Mouse (Mus musculus) lung, postnatal 0 days (tissue): ENCODE measurements around the gene Cers6. TPM values are rescaled to one million over a fixed set of nuclear protein-coding genes. Genes with fewer than 3 reads are reported as not detected.

Source experiments
- ATAC-seq: fragments of 200-750 bp; cut with Nextera tagmentation; 2 replicates; pipeline ENCODE4 v1.8.0; 2017; ENCODE audit warnings: moderate library complexity
- DNase-seq: peaks from one replicate; pipeline ENCODE4 v3.0.0-alpha.2; 2016; ENCODE audit warnings: low spot score
- H3K27ac ChIP-seq: fragments of 300-500 bp; sonication (generic); 2 replicates; pipeline ENCODE4 v1.5.1; 2014; ENCODE audit warnings: antibody characterized with exemption, mild to moderate bottlenecking, low read length, mixed read lengths
- H3K27me3 ChIP-seq: fragments of 300-500 bp; sonication (generic); replicated peaks from 2 replicates; pipeline ENCODE4 v1.6.1; 2014; ENCODE audit warnings: low read length, mixed read lengths; ENCODE audit not compliant: insufficient read depth
- H3K36me3 ChIP-seq: fragments of 300-500 bp; sonication (generic); 2 replicates; pipeline ENCODE4 v1.6.1; 2014; ENCODE audit warnings: low read length, mixed read lengths; ENCODE audit not compliant: insufficient read depth
- H3K4me1 ChIP-seq: fragments of 300-500 bp; sonication (generic); 2 replicates; pipeline ENCODE4 v1.6.1; 2014; ENCODE audit warnings: antibody characterized with exemption, low read depth, low read length, mixed read lengths; ENCODE audit not compliant: insufficient read depth
- H3K4me2 ChIP-seq: fragments of 300-500 bp; sonication (generic); replicated peaks from 2 replicates; pipeline ENCODE4 v1.6.1; 2014; ENCODE audit warnings: low read depth, mild to moderate bottlenecking, low read length, moderate library complexity, mixed read lengths
- H3K4me3 ChIP-seq: fragments of 300-500 bp; sonication (generic); 2 replicates; pipeline ENCODE4 v1.5.1; 2014; ENCODE audit warnings: low read depth, low read length
- H3K9ac ChIP-seq: fragments of 300-500 bp; sonication (generic); replicated peaks from 2 replicates; pipeline ENCODE4 v1.6.1; 2014; ENCODE audit warnings: low read depth, mild to moderate bottlenecking
- H3K9me3 ChIP-seq: fragments of 300-500 bp; sonication (generic); 2 replicates; pipeline ENCODE4 v1.6.1; 2016; ENCODE audit warnings: low read length, mixed read lengths
- CTCF ChIP-seq: IDR thresholded peaks from 2 replicates; pipeline ENCODE4 v1.5.1; 2016; ENCODE audit warnings: antibody characterized with exemption, mild to moderate bottlenecking
- EP300 ChIP-seq: IDR thresholded peaks from 2 replicates; pipeline ENCODE4 v1.6.1; 2016; ENCODE audit warnings: antibody characterized with exemption, mild to moderate bottlenecking, control low read depth
- WGBS: fragments of 180-500 bp; shearing (Covaris S2); extraction: QIAGEN DNeasy Blood & Tissue Kit; methylation state at CpG from one replicate; pipeline ENCODE4 v1.1.7; 2014; 5-methylcytosine and 5-hydroxymethylcytosine counted together
- polyA plus RNA-seq: library from polyadenylated mRNA; unstranded; fragments of >200 nt; fragmentation: Nextera tagmentation; extraction: Ambion mirVana; gene quantifications from 2 replicates; pipeline ENCODE4 v1.2.1, GENCODE M21; 2015

The Cers6 gene
- polyA plus RNA-seq, 1 experiment from 2014 or later, result 9.6 TPM

GRCm38 (mm10) chr2:69053210-69053858, 192.1 kb downstream of the Cers6 start:
- 68% methylated on average over 4 of the region's 4 CpGs for WGBS
- no peak overlapping the region for H3K4me3 ChIP-seq
- ATAC-seq, result no peak

GRCm38 (mm10) chr2:69054279-69054678, 193.0 kb downstream of the Cers6 start:
- WGBS, result 56% methylated on average over 4 of the region's 4 CpGs
- H3K27ac ChIP-seq, result no peak overlapping the region
- no peak for TF ChIP-seq EP300
- no peak for TF ChIP-seq CTCF
- H3K4me2 ChIP-seq, result no peak overlapping the region; the same call in 1 of the 2 replicates
- DNase-seq, result peak; percentile 86
- ATAC-seq, result peak; percentile 92
- H3K4me1 ChIP-seq, result peaks cover 6% of the 10 kb centered on the region; the same call in 1 of the 2 replicates
- no peaks in the 10 kb centered on the region for H3K9me3 ChIP-seq
- H3K9ac ChIP-seq, result no peak overlapping the region
- H3K27me3 ChIP-seq, result no peaks in the 10 kb centered on the region
- no peaks in the 10 kb centered on the region for H3K36me3 ChIP-seq
- no peak overlapping the region for H3K4me3 ChIP-seq

More at GRCm38 (mm10) chr2:69053210-69053858, 192.1 kb downstream of the Cers6 start:
- DNase-seq, result no peak
- TF ChIP-seq EP300 (no peak), CTCF (no peak)
- Histone ChIP-seq H3K36me3 (no peaks in the 10 kb centered on the region), H3K9ac (no peak overlapping the region), H3K4me1 (peaks cover 6% of the 10 kb centered on the region; the same call in 1 of the 2 replicates), H3K4me2 (no peak overlapping the region), H3K9me3 (no peaks in the 10 kb centered on the region), H3K27me3 (no peaks in the 10 kb centered on the region), H3K27ac (no peak overlapping the region)

- Histone ChIP-seq H3K4me3 (no peak overlapping the region), H3K27me3 (no peaks in the 10 kb centered on the region), H3K27ac (no peak overlapping the region), H3K9me3 (no peaks in the 10 kb centered on the region), H3K4me1 (peaks cover 6% of the 10 kb centered on the region; the same call in 1 of the 2 replicates), H3K36me3 (no peaks in the 10 kb centered on the region), H3K4me2 (no peak overlapping the region), H3K9ac (no peak overlapping the region)
- DNase-seq, result no peak
- 89% methylated on average over 6 of the region's 6 CpGs for WGBS
- ATAC-seq, result no peak
- TF ChIP-seq CTCF (no peak), EP300 (no peak)
Measured at GRCm38 (mm10) chr2:69055174-69055573, 193.9 kb downstream of the Cers6 start.

- no peaks in the 10 kb centered on the region for H3K9me3 ChIP-seq
- no peaks in the 10 kb centered on the region for H3K4me1 ChIP-seq
- DNase-seq (peak; percentile 34), ATAC-seq (no peak)
- no peak overlapping the region for H3K4me3 ChIP-seq
- H3K27ac ChIP-seq, result no peak overlapping the region
- TF ChIP-seq CTCF (peak; percentile 66), EP300 (no peak)
- no peaks in the 10 kb centered on the region for H3K27me3 ChIP-seq
- no peak overlapping the region for H3K4me2 ChIP-seq
- H3K9ac ChIP-seq, result no peak overlapping the region
- H3K36me3 ChIP-seq, result no peaks in the 10 kb centered on the region
Measured at GRCm38 (mm10) chr2:69061313-69061712, 200.1 kb downstream of the Cers6 start.

DNA sequence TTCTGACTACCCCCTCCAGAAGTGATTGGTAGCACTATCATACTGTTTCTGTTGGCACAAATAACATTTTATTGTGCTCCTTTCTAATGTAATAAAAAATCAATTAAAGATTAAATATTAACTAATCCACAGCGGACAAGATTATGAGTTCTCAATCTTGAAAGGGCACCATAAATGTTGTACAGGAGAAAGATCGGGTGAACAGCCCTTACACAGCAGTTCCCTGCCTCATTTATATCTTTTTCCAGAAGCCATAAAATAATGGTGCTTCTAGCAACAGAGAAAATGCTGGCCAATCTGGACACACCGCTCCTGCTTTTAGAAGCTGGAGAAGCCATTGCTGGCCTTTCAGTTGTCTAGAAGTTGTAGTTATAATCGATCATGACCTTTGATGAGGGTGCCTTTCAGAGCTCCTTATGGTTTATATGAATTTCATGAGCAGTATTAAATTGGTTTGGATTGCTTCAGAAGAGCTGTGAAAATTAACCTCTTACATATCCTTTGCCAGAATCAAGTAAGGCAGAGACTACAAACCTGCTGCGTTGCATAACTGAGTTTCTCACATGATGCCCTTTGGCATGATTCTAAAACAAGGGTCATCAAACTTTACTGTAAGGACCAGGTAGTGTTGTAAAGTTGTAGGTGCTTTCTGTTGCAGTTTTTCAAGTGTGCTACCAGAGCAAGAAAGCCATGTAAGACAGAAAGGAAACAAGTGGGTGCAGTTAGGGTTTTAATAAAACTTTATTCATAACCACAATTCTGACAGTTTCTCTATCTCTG, 200.9 kb downstream of the Cers6 start:
- Histone ChIP-seq H3K9me3 (no peaks in the 10 kb centered on the region), H3K4me1 (no peaks in the 10 kb centered on the region), H3K4me2 (no peak overlapping the region), H3K27me3 (no peaks in the 10 kb centered on the region), H3K27ac (no peak overlapping the region), H3K9ac (no peak overlapping the region), H3K4me3 (no peak overlapping the region), H3K36me3 (no peaks in the 10 kb centered on the region)
- TF ChIP-seq CTCF (no peak), EP300 (no peak)
- ATAC-seq (no peak), DNase-seq (no peak)
- WGBS, result 90% methylated on average over 5 of the region's 5 CpGs

GRCm38 (mm10) chr2:69064759-69065158, 203.5 kb downstream of the Cers6 start:
- TF ChIP-seq CTCF (no peak), EP300 (no peak)
- Histone ChIP-seq H3K4me3 (no peak overlapping the region), H3K27ac (no peak overlapping the region), H3K9me3 (no peaks in the 10 kb centered on the region), H3K4me2 (no peak overlapping the region), H3K4me1 (no peaks in the 10 kb centered on the region), H3K27me3 (no peaks in the 10 kb centered on the region), H3K36me3 (no peaks in the 10 kb centered on the region), H3K9ac (no peak overlapping the region)
- DNase-seq, result no peak
- 88% methylated on average over 6 of the region's 6 CpGs for WGBS
- no peak for ATAC-seq
